Mouse (Mus musculus): Measurements from ENCODE around the gene Sept4.

Gene Sept4

GRCm38 (mm10) chr11:87578963-87579601 lies 10.4 kb downstream of the Sept4 start:
- no peak for DNase-seq (ENCODE audit: extremely low spot score, low spot score)

DNA sequence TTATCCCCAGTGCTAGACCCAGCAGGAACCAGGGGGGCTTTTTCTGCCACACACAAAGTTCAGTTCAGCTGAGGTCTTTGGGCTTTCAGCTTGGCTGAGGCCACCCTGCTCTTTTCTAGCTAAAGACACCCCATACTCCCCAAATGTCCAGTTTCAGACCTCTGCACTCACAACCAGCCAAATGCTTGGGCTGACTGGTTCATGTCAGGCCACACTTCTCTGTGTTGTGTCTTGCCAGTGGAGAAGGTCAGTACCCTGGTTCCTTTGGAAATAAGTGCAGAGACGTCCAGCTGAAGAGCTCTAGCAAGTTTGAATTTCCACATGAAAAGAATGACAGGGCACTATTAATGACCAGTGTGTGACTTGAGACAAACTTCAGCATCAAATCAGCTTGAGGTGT lies 11.0 kb downstream of the Sept4 start:
- no peak for DNase-seq (ENCODE audit: extremely low spot score, low spot score)

DNA sequence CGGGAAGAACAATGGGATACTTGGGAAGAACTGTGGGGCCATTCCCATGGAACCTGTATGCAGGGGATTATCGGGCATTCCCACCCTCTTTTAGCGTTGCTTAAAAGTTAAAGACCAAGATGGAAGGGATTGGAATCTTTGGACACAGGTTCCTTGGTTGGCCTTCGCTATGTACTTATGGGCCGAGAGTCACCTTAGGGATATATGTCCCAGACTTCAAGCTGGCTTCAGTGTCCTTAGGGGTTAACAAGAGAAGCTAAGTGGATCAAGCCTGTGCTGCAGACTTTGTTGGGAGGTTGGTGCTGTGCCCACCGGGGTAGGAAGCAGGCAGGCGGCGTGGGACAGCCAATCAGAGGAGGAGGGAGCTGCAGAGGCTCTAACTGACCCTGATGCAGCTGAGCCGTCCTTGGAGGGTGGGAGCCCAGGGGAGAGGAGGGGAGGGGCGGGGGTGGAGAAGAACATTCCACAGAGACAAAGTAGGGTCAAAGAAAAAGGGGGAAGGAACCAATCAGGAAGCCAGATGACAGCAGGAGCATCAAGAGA lies 11.9 kb downstream of the Sept4 start:
- DNase-seq (ENCODE audit: extremely low spot score, low spot score): no peak

- DNase-seq (ENCODE audit: extremely low spot score, low spot score): no peak
Observed at GRCm38 (mm10) chr11:87581161-87581865, 12.6 kb downstream of the Sept4 start.

DNA sequence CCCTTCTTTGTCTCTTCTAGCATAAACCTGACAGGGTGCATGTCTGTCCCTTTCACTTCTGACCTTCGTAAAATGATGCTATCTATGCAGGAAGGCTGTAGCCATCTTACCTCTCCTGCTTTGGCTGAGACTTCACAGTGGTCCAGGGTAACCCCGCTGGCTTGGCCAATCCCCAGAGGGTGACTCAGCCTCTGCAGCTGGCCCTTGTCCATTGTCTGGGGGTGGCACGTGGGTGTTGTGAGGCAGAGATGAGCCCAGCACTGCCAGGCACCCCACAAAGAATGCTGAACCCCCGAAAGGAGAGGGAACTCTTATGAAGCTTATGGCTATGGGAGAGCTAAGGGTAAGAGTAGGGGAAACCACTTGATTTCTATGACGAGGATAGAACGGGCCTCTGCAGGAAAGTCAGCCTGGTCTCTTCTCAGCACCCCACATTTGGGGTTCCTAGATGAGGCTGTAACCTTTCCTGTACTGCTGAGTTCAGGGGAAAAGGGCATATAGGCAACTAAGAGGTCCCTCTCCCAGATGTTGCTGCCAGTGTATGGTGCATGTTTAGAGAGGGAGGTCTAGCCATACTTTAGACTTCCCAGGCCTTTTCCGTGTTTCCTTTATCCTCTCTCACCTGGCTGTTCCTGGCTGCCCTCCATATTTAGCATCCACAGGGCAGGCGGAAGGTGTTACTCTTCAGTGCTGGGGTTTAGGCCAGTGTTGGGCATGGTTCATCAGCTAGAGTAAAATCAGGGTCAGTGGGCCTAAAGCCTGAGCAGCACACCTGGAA lies 13.4 kb downstream of the Sept4 start:
- no peak for DNase-seq (ENCODE audit: extremely low spot score, low spot score)

DNA sequence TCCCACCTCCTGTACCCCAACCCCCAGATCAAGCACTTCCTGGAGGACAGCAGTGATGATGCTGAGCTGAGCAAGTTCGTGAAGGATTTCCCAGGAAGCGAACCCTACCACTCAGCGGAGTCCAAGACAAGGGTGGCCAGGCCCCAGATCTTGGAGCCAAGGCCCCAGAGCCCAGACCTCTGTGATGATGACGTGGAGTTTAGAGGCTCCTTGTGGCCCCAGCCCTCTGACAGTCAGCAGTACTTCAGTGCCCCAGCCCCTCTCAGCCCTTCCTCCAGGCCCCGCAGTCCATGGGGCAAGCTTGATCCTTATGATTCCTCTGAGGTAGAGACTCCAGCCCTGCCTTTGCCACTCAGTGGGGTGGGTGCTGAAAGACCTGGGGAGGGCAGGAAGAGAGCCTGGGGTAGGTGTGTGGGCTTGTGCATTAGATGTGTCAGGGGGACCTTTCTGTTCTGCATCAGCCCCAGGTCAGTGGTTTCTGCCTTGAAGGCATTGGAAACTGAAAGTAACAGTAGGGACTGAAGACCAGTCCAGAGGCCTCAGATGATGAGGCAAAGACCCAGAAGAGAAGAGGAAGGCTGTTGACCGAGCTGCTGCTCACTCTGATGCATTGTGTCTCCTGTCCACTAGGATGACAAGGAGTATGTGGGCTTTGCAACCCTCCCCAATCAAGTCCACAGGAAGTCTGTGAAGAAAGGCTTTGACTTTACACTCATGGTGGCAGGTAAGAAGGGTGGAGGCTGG lies 14.8 kb downstream of the Sept4 start:
- DNase-seq (ENCODE audit: extremely low spot score, low spot score): no peak

DNA sequence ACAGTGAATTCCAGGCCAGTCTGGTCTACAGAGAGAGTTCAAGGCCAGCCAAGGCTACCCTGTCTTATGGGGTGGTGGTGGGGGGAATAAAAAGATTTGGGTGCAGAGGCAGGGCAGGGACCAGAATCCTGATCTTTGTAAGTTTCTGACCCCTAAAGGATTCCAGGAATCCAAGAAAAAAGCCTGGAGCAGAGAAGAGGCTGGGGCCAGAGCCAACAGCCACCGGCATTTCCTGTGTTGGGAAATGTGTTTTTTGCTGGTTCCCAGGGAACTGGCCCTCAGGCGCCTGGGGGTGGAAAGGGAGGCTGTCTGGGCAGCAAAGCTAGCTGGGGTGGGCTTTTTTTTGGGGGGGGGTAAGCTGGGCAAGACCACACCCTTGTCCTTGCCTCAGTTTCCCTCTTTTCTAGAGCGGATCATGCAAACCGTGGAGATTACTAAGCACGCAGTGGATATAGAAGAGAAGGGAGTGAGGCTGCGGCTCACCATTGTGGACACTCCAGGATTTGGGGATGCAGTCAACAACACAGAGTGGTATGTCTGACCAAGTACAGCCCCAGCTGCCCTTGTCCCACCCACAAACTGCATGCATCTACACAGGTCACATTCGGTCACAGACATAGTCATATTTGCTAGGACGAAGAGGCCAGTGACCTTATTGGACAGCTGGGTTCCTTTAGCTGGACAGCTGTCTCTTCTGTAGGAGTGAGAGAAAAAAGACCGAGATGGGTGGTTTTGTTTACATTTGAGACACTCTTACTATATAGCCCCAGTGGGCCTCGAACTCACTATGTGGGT lies 16.2 kb downstream of the Sept4 start:
- no peak for DNase-seq (ENCODE audit: extremely low spot score, low spot score)

DNA sequence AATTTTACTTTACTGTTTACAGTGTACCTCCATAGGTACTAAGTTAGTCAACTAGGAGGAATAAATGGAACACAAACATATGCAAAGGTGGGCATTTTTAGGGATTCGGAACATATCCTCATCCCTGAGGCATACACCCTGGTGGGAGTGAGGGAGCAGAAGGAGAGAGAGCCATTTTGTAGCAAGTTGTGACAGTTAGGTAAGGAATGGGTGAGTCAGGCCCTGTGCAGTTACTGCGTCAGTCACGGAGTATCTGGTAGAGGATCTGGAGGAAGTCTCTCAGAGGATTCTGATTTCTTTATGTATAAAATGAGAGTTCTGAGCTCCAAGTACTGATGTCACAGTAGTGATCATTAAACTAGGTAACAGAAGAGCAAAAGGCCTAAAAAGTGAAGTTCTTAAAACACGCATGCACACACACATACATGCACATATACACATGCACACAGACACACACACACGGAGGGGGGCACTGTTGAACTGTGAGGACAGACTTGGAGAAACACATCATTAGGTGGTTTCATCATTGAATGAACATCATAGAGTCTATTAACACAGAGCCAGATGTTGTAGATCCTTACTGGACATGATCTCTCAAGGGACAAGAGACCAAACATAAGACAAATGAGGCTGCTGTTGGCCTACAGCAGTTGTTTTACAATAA lies 18.6 kb downstream of the Sept4 start:
- DNase-seq (ENCODE audit: extremely low spot score, low spot score): no peak

- no peak for DNase-seq (ENCODE audit: extremely low spot score, low spot score)
Observed at GRCm38 (mm10) chr11:87589605-87590004, 20.9 kb downstream of the Sept4 start.

- DNase-seq (ENCODE audit: extremely low spot score, low spot score): peak; percentile 61
Observed at GRCm38 (mm10) chr11:87590841-87591525, 22.3 kb downstream of the Sept4 start.

- peak; percentile 97 for DNase-seq (ENCODE audit: extremely low spot score, low spot score)
Observed at GRCm38 (mm10) chr11:87591526-87592353, 23.0 kb downstream of the Sept4 start, which contains the start of gene Mtmr4. TSS of gene Mtmr4 (plus strand) at chr11:87592162.

GRCm38 (mm10) chr11:87592354-87592695 lies 23.6 kb downstream of the Sept4 start:
- DNase-seq (ENCODE audit: extremely low spot score, low spot score): no peak

DNA sequence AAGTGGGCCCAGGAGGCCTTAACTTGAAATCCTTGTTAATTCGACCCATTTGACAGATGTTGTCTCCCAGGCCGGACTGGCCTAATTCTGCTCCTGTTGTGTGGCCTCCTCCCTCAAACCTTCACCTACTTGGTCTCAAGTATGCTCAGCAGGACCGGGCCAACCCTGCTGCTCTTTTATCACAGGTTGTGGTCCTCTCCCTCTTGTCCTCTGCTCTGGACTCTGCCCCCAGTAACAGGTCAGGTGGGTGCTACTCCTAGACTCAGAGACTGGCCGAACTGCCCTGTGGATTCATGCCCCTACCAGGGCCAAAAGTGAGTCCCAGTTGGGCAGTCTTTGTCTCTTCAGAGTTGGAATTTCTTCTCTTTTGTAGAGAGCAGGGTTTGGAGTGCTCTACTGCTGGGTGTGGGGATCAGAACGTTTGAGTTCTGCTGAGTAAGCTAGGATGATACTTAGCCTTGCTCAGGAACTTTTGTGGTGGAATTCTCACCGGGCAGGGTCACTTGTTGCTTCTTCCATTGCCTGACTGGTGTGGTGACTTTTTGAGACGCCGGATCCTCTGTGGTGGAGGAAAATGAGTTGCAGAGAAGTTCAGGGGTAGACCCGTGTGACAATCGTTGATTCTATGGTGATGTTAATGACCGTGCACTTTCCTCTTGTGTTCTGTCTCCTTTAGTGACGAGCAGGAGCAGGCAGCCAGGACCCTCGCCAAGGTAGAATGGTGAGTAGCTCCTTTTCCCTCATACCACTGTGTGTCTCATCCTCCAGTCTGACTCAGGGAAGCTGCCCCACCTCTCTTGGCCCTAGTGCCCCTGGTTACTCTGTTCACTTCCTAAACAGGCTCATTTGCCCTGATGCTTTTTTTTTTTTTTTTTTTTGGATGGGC lies 24.3 kb downstream of the Sept4 start:
- no peak for DNase-seq (ENCODE audit: extremely low spot score, low spot score)

DNA sequence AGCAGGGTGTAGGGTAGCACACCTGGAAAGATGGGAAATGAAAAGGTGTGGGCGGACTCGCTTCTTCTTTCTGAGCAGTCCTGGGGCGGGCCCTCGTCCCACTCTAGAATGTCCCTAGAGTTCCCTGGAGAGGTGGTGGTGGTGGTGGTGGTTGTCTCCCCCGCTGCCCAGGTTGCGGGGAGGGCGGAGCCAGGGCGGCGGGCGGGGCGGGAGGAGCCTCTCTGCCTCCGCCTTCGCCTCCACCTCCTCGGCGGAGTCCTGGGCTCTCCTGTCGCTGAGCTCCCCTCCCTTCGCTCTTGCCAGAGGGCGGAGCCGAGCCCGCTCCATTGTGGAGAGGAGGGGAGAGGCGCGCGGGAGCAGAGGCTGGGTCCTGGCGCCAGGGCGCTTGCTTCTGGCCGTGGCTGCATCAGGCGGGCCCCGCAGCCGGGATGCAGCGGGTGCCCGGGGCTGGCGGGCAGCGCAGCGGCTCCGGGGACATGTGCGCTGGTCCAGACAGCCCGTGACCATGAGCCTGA lies 26.7 kb downstream of the Sept4 start:
- peak; percentile 86 for DNase-seq (ENCODE audit: extremely low spot score, low spot score)

- DNase-seq (ENCODE audit: extremely low spot score, low spot score): no peak
Observed at GRCm38 (mm10) chr11:87595976-87596375, 27.3 kb downstream of the Sept4 start.

- DNase-seq (ENCODE audit: extremely low spot score, low spot score): no peak
Observed at GRCm38 (mm10) chr11:87596492-87596891, 27.8 kb downstream of the Sept4 start.

- no peak for DNase-seq (ENCODE audit: extremely low spot score, low spot score)
Observed at GRCm38 (mm10) chr11:87597061-87597460, 28.4 kb downstream of the Sept4 start.
